Mouse (Mus musculus) megakaryocyte, embryonic 14.5 days (primary cell): ENCODE measurements around the gene Fbxw8. TPM values are rescaled to one million over a fixed set of nuclear protein-coding genes. Genes with fewer than 3 reads are reported as not detected.

ENCODE experiments used
- H3K27me3 ChIP-seq: replicated peaks from 2 replicates; pipeline ENCODE3; 2012; ENCODE audit warnings: inconsistent platforms
- H3K36me3 ChIP-seq: replicated peaks from 2 replicates; pipeline ENCODE3; 2012; ENCODE audit warnings: low read length, inconsistent platforms, mixed read lengths
- H3K4me1 ChIP-seq: 2 replicates; pipeline ENCODE4 v1.6.1; 2012; ENCODE audit warnings: inconsistent platforms
- H3K4me3 ChIP-seq: replicated peaks from 2 replicates; pipeline ENCODE3; 2012; ENCODE audit warnings: moderate library complexity, mild to moderate bottlenecking, inconsistent platforms
- H3K9me3 ChIP-seq: 2 replicates; pipeline ENCODE4 v1.6.1; 2012; ENCODE audit warnings: inconsistent platforms
- FLI1 ChIP-seq: IDR thresholded peaks from 2 replicates; pipeline ENCODE4 v1.6.1; 2012; ENCODE audit warnings: low read length, inconsistent platforms, mixed read lengths
- GATA1 ChIP-seq: IDR thresholded peaks from 3 replicates; pipeline ENCODE4 v1.6.1; 2012; ENCODE audit warnings: mixed read lengths, low read length, inconsistent platforms, borderline replicate concordance
- polyA plus RNA-seq: library from polyadenylated mRNA; stranded (reverse); fragments of >175 nt; gene quantifications from 2 replicates; pipeline ENCODE4 v1.2.3, GENCODE M21; 2012; ENCODE audit warnings: low replicate concordance; ENCODE audit not compliant: insufficient read depth

Gene Fbxw8
- polyA plus RNA-seq, 1 experiment: 22.8 TPM

DNA sequence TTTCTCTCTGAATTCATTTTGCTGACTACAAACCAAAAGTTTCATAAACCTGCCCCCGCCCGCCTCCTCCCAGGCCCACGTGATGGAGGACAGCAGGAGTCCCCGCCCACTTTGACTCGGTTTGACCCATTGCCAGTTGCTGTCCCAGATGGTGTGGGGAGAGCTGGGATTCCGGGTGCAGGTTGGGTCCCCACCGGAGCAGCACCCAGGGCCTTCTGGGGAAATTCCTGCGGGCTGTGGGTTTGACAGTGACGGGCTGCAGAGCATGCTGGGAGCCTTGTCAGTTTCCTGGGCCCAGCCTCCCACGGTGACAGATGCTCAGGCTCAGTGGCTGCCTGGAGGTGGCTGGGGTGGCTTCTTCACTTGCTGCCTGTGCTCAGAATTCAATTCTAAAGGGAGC, 125.8 kb downstream of the Fbxw8 start:
- Histone ChIP-seq H3K4me3 (peak overlapping the region; percentile 100), H3K9me3 (no peaks in the 10 kb centered on the region), H3K27me3 (peaks cover 22% of the 10 kb centered on the region)

DNA sequence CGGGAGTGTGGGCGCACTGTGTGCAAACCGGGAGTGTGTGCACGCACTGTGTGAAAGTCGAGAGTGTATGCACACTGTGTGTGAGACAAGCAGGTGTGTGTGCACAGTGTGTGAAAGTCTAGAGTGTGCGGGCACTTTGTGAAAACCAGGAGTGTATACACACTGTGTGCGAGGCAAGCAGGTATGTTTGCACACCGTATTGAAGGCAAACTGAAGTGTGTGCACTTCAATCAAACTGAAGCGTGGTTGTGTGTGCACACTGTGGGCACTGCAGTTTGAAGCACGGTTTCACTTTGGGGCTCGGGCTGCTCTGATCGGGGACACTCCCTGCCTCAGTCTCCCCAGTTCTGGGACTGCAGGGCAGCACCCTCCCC, 126.2 kb downstream of the Fbxw8 start:
- Histone ChIP-seq H3K4me1 (peaks cover 85% of the 10 kb centered on the region), H3K4me3 (peak overlapping the region; percentile 100), H3K36me3 (peaks cover 34% of the 10 kb centered on the region), H3K27me3 (peaks cover 24% of the 10 kb centered on the region), H3K9me3 (no peaks in the 10 kb centered on the region)
- no peak for TF ChIP-seq FLI1

More for the DNA sequence above, 125.8 kb downstream of the Fbxw8 start:
- no peak for TF ChIP-seq GATA1
- TF ChIP-seq FLI1: no peak
- peaks cover 86% of the 10 kb centered on the region for H3K4me1 ChIP-seq
- H3K36me3 ChIP-seq: peaks cover 38% of the 10 kb centered on the region

DNA sequence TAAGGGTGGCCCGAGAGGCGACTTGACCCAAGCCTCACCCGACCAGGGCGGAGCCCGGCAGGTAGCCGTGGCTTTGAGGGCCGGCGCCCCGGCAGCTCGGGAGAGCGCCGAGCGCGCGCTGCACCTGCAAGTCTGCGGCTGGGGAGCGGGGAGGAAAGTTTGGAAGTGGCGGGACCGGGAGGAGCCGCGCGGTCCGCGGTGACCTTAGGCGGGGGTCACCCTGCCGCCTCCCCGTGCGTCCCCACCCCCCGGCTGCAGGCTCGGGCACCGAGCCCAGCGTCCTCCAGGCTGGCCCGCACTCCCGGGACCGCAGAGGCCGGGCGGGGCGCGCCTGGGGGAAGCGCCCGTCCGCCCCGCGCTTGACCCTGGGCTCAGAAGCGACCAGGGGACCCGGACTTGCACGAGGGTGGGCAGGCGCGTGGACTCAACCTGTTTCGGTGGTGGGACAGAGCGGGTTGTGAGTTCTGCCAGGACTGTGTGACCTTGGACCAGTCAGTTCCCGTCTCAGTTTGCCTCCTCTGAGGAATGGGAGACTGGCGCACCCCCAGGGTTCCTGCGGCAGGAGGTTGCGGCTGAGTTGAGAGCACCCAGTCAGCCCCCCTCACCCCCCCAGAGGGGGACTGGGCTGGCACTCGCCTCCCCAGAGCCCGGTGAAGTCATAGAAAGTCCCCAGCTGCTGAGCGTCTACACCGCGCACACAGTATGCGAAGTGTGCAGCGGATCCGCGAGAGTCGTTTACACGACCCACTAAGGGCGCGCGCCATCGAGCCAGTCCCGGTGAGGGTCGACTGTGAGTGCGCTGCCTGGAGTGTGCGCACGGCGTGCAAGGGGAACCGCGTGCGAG, 126.9 kb downstream of the Fbxw8 start:
- Histone ChIP-seq H3K4me3 (peak overlapping the region; percentile 100), H3K4me1 (peaks cover 79% of the 10 kb centered on the region), H3K9me3 (no peaks in the 10 kb centered on the region), H3K27me3 (peaks cover 24% of the 10 kb centered on the region), H3K36me3 (peaks cover 28% of the 10 kb centered on the region)
- TF ChIP-seq FLI1: no peak
- no peak for TF ChIP-seq GATA1

DNA sequence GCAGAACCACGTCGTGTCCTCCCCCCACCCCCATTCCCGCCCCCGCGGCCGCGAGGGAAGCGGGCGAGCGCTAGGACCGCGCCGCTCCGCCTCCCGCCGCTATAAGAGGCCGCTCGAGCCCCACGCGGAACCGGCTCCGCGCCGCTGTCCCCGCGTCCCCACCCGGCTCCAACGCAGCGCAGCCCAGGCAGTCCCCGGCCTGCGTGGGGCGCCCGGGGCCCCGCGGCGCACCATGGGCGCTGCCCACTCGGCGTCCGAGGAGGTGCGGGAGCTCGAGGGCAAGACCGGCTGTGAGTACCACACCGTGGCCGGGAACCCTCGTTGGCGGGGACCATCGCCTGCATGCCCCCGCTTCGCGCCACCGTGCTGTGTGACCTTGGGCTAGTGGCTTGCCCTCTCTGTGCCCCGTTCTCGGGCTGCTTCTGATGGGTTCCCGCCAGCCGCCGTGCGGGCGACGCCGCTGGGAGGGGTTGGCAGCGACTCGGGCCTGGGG, 127.5 kb downstream of the Fbxw8 start, which contains the start of gene Tesc:
Gene Tesc (plus strand): TSS at position 46 of the 493 bp plus-strand sequence.
- Histone ChIP-seq H3K4me1 (peaks cover 78% of the 10 kb centered on the region), H3K27me3 (peaks cover 29% of the 10 kb centered on the region), H3K36me3 (peaks cover 21% of the 10 kb centered on the region), H3K4me3 (peak within 1 kb of the TSS; percentile 100), H3K9me3 (no peaks in the 10 kb centered on the region)
- TF ChIP-seq FLI1: no peak
- TF ChIP-seq GATA1: no peak

DNA sequence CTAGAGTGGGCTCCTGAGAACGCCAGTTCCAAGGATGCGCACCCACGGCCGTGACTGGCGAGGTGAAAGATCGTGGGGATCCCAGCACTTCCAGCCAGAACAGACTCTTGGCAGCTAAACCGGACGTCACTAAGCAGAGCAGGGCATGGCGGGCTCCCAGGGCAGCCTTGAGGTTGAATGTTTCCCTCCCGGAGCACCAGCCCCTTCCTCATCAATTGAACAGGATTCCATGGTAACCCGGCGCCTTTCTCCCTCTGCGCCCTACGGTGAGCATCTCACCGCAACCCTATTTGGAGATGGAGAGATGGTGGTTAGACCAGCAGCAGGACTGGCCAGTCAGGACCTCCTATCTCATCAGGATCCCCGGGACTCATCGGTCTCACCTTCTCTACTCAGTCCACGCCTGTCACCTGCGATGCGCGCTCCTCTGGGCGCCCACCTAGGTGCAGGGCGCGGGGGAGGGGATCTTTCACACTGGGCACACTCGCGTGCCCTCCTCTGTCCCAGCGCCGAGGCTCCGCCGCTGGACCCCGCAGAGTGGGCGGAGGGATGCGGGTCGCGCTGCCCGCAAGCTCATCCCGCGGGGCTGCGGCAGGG, 128.1 kb downstream of the Fbxw8 start:
- peak overlapping the region; percentile 100 for H3K4me3 ChIP-seq
- H3K36me3 ChIP-seq: peaks cover 20% of the 10 kb centered on the region
- H3K4me1 ChIP-seq: peaks cover 76% of the 10 kb centered on the region
- peaks cover 29% of the 10 kb centered on the region for H3K27me3 ChIP-seq
- TF ChIP-seq FLI1 (no peak; the same call in 1 of the 2 replicates), GATA1 (no peak)
- H3K9me3 ChIP-seq: no peaks in the 10 kb centered on the region

DNA sequence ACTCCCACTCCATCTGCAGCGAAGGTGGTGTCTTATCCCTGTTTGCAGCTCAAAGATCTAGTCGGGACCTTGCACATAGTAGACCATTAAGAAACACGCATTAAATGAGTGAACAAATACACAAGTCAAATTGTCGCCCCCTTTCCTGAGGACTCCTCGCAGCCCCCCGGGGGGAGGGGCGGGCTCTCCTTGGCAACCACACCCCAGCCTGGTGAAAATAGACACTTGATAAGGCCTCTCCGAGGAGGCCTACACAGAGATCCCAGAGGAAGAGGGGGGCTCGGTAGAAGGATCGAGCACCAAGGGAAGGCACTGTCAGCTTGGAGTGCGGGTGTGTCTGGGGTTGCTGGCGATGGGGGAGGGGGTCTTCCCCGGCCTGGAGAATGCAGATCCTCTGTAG, 128.9 kb downstream of the Fbxw8 start:
- Histone ChIP-seq H3K4me1 (peaks cover 67% of the 10 kb centered on the region), H3K36me3 (peaks cover 13% of the 10 kb centered on the region), H3K27me3 (peaks cover 32% of the 10 kb centered on the region), H3K9me3 (no peaks in the 10 kb centered on the region), H3K4me3 (peak overlapping the region; percentile 100)
- TF ChIP-seq FLI1 (no peak), GATA1 (no peak)

DNA sequence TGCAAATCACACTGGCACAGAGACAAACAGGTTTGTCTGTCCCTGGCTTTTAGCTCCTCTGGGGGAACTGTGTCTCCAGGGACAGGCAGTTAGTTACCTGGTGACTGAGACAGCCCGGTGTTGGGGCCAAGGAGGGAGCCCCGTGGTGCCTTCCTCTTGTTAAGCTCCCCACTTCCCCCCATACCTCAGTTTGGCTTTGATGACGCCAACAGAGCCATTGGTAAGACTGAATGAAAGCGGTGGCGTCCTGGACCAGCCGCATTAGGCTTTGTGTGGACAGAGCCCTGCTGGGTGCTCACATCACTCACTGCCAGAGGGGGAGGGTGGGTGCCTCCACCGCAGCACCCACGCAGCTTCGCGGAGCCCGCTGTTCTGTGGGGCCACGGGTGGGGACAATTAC, 129.4 kb downstream of the Fbxw8 start:
- Histone ChIP-seq H3K9me3 (no peaks in the 10 kb centered on the region), H3K27me3 (peaks cover 34% of the 10 kb centered on the region), H3K4me3 (peak overlapping the region; percentile 100), H3K4me1 (peaks cover 64% of the 10 kb centered on the region), H3K36me3 (peaks cover 10% of the 10 kb centered on the region)
- no peak for TF ChIP-seq GATA1
- no peak for TF ChIP-seq FLI1

DNA sequence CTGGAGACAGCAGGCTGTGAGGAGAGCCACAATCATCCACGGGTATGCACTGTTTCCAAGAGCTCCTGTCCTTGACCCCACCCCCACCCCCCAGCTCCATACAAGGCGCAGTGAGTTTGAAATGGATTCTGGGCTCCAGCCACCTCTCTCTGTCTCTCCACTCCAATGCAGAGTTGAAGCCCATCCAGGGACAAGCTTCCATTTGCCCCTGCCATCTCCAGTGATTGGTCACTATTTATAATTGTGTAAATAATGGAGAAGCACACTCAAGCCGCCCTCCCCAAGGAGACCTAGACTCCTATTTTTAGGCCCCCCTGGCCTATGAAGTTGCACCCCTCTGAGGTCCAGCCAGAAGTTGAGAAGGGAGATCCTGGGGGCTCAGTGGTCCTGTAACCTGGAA, 132.2 kb downstream of the Fbxw8 start:
- no peak for TF ChIP-seq FLI1
- TF ChIP-seq GATA1: no peak
- no peaks in the 10 kb centered on the region for H3K36me3 ChIP-seq
- H3K9me3 ChIP-seq: no peaks in the 10 kb centered on the region
- peaks cover 66% of the 10 kb centered on the region for H3K4me1 ChIP-seq
- H3K4me3 ChIP-seq: no peak overlapping the region
- peaks cover 58% of the 10 kb centered on the region for H3K27me3 ChIP-seq

DNA sequence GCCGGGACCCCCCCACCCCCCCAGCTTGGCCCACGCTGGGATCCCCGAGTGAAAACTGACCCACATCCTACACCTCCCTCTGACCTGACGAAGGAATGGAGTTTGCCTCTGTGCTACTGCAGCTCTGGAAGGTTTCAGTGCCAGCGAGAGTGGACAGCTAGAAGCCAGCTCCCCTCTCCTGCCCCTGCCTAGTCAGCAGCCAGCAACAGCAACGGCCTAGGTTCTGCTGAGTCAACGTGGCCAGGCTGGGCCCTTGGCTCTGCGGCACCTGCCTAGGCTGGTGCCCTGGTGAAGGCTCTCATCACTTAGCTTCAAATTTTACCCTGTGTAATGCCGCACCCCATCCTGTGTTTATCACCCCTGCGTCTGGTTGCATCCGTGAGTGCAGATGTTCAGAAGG, 135.4 kb downstream of the Fbxw8 start:
- H3K9me3 ChIP-seq: no peaks in the 10 kb centered on the region
- H3K4me3 ChIP-seq: peak overlapping the region; percentile 69
- TF ChIP-seq FLI1 (no peak), GATA1 (no peak)
- H3K36me3 ChIP-seq: no peaks in the 10 kb centered on the region
- H3K27me3 ChIP-seq: peaks cover 53% of the 10 kb centered on the region
- H3K4me1 ChIP-seq: peaks cover 55% of the 10 kb centered on the region

DNA sequence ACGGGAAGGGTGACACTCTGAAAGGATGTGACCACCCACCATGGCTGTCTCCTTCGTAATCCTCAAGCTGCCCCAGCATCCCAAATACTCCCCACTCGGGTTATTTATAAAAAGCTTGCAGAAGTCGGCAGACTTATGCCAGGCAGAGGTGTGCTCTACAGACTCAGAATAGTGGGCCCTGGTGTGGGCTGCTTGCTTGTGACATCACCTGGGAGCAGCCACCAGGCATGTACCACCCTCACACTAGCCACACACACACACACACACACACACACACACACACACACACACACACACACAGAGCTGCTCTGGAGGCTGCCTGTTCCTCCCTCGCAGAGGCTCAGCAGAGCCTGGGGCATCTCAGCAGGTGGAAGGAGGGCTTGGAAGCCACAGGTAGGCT, 137.7 kb downstream of the Fbxw8 start:
- H3K4me1 ChIP-seq: peaks cover 55% of the 10 kb centered on the region
- no peak overlapping the region for H3K4me3 ChIP-seq
- no peaks in the 10 kb centered on the region for H3K36me3 ChIP-seq
- TF ChIP-seq GATA1: no peak
- no peak for TF ChIP-seq FLI1
- H3K27me3 ChIP-seq: peaks cover 59% of the 10 kb centered on the region
- H3K9me3 ChIP-seq: no peaks in the 10 kb centered on the region
